Mouse (Mus musculus): ENCODE data around the gene Il22. TPM values are rescaled to one million over a fixed set of nuclear protein-coding genes. Genes with fewer than 3 reads are reported as not detected.

Gene Il22
- not detected in 2 replicates for polyA plus RNA-seq (2012; rRNA removed)

DNA sequence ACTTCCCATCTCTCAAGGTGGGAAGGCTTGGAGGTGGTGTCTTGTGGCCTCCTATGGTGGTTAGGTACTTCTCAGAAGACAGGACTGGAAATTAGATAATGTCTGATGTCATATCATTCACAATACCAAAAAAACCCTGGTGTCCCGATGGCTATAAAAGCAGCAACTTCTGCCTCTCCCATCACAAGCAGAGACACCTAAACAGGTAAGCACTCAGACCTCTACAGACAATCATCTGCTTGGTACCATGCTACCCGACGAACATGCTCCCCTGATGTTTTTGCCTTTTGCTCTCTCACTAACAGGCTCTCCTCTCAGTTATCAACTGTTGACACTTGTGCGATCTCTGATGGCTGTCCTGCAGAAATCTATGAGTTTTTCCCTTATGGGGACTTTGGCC is at the start of gene Il22:
Il22 (plus strand) TSS at position 301 of the 400 bp plus-strand sequence.

DNA sequence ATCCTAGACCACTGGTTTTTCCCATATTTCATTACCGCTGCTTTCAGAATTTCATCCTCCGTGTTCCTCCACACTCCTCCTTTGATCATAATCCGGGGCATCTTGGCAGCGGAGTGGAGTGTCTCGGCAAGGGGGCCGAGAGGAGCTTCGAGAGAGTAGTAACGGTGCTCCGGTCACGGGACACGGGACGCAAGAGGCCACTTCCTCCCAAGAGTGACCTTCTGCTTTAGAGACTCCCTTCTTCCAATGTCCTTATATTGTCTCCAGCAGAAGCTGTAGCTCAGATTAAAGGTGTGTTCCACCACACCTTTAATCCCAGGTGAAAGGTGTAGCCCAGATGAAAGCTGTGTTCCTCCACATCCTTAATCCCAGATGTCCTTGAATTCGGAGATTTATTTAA is 35.9 kb downstream of the Il22 start, which contains the start of gene Gm32717:
Gm32717 (minus strand) TSS at position 101 of the 400 bp plus-strand sequence.

DNA sequence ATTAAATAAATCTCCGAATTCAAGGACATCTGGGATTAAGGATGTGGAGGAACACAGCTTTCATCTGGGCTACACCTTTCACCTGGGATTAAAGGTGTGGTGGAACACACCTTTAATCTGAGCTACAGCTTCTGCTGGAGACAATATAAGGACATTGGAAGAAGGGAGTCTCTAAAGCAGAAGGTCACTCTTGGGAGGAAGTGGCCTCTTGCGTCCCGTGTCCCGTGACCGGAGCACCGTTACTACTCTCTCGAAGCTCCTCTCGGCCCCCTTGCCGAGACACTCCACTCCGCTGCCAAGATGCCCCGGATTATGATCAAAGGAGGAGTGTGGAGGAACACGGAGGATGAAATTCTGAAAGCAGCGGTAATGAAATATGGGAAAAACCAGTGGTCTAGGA is 53.6 kb downstream of the Il22 start, which contains the start of gene Gm32802:
Gm32802 (plus strand) TSS at position 301 of the 400 bp plus-strand sequence.

Other genes starting within 250 kb of the Il22 start
- gene Mdm1, start 63.1 kb upstream of the Il22 start, polyA plus RNA-seq (2012; rRNA removed) = 7.0 and 8.6 TPM in 2 replicates
- 0.01 TPM in 1 of 2 replicates, not detected in the other for gene Gm32717, start 35.8 kb downstream of the Il22 start, polyA plus RNA-seq (2012; rRNA removed)
- gene Gm32802, start 53.7 kb downstream of the Il22 start, polyA plus RNA-seq (2012; rRNA removed) = 0.01 TPM in 1 of 2 replicates, not detected in the other
- gene Iltifb, start 90.1 kb downstream of the Il22 start, polyA plus RNA-seq (2012; rRNA removed) = not detected in 2 replicates
- not detected in 2 replicates for gene Gm9040, start 122.0 kb downstream of the Il22 start, polyA plus RNA-seq (2012; rRNA removed)
- gene Gm9044, start 127.5 kb downstream of the Il22 start, polyA plus RNA-seq (2012; rRNA removed) = not detected in 2 replicates
- gene Gm9045, start 132.9 kb downstream of the Il22 start, polyA plus RNA-seq (2012; rRNA removed) = 0.02 TPM in 1 of 2 replicates, not detected in the other
- gene Gm9046, start 138.3 kb downstream of the Il22 start, polyA plus RNA-seq (2012; rRNA removed) = not detected in 2 replicates
- gene Gm9048, start 143.7 kb downstream of the Il22 start, polyA plus RNA-seq (2012; rRNA removed) = not detected in 2 replicates
- 0.02 TPM in 1 of 2 replicates, not detected in the other for gene Gm9049, start 149.2 kb downstream of the Il22 start, polyA plus RNA-seq (2012; rRNA removed)
- gene Ifng, start 236.1 kb downstream of the Il22 start, polyA plus RNA-seq (2012; rRNA removed) = 0.02 TPM in 1 of 2 replicates, not detected in the other

Data from liver, embryonic 14 days (tissue).